Mouse (Mus musculus): ENCODE results near the gene Pik3r2.

Gene Pik3r2

DNA sequence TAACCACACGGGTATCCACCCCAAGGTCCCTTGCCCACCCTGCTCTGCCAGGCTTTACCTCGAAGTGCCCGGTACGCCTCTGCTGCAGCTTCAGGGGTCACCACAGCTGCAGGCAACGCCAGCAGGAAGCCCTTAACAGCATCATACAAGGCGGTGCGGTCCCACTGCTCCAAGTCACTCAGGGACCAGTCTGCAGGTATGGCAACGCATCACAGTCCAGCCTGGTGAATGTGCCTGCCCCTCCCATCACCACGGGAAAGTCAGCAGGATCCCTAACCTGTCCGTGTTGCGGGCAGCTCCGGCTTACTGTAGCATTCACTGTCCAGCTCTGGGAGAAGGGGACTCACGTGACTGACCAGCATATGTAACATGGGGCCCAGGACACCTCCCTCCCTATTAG is 4.4 kb downstream of the Pik3r2 start:
- DNase-seq: no peak

DNA sequence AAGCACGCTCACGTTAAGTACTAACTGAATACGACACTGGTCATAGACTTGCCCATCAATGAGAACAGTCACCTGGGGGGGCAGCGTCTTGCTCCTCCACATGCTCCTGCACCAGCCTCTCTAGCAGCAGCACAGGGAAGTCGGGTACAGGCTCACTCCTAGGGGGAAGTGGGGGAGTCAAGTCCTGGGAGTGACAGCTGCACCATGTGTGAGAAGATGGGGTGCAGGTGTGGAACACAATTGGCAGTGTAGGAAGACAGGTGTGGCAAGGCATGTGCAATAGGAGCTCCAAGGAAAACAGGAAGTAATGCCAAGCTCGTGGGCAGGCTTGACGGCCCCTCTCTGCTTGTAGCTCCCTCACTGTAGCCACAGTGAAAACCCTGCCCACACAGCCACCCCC is 5.3 kb downstream of the Pik3r2 start:
- DNase-seq: no peak

DNA sequence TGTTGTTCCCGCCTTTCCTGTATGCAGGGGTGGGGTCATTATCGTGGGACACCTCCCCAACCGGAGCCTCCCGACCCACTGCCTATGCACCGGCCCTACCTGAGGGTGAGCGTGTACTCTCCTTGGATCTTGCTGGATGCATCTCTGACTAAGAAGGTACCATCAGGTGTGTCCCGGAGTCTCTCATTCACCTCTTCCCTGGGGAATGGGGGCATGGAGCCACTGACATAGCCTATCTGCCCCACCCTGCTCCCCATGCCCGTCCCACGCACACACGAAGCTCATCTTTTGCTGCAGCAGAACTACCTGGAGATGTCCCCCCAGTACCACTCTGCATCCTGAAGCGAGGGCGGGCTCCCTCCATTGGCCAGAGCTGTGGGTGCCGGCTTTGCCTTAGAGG is 5.8 kb downstream of the Pik3r2 start:
- DNase-seq: no peak

DNA sequence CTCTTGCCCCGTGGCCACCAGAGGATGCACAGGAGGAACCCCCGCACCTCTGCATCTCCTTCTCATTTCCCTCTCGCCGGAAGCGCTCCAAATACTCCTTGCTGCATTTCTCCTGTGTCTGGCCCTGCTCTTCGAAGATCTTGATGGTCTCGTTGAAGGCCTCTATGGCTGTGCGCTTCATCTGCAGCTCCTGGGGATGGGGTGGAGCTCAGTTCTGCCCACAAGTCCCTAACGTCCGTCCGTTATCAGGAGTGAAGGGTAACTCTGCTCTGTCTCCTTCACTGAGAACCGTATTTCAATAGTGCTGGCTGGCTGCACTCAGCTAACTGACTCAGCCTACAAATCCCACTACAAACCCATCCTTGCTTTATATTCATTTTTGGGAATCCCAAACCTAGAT is 6.7 kb downstream of the Pik3r2 start:
- no peak for DNase-seq

DNA sequence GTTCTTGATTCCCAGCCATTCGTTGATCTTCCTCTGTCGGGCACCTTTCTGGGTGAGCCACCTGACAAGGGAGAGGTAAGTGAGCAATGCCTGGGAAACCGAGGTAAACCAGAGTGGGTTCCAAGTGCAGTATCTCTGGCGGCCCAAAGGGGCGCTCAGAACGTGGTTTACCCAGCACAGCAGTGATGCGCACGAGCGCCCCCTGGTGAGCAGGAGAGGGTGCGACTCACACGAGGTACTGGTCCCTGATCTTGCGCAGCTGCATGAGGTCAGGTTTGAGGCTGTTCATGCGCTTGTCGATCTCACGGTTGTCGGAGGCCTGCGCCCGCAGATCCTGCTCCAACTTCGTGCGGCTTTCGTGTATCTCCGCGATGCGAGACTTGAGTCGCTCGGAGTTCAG is 7.2 kb downstream of the Pik3r2 start:
- DNase-seq: peak; percentile 98

DNA sequence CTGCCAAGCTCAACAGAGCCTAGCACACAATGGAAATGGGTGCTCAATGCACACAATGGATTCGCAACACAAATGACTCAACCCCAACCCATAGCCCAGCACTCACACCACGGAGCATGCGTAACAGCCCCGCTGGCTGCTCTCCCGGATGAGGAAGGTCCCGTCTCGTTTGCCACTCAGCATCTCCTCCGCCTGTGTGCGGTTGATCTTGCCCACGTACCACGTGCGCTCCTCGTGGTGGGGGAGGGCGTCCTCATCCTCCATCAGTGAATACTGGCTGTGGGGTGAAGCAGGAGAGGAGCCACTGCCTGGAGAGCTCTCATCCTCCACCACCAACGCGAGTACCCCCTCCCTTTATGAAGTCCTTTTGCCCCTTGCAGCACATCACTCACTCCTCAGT is 7.6 kb downstream of the Pik3r2 start:
- DNase-seq: no peak

DNA sequence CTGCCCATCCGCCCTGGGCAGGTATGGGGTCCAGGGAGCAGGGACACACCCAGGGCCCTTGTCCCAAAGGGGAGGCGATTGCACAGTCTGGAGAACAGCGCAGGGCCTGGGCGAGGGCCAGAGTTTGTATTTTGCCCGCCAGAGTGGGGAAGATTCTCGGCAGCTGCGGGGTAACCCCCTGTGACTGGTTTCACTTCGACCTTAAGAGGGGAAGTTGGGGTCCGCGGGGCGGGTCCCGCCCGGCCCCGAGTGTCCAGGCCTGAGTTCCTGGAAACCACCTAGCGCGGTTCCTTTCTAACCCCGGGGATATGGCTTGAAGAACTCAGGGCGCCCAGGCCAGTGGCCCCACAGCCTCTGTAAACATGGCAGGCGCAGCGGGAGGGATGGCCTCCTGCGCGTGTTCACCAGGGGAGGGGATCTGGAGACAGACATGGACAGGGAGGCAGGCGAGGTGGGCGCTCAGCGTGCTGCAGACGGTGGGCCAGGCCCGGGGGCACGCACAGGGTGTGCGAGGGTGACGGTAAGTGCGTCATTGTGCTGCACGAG is 8.2 kb downstream of the Pik3r2 start:
- DNase-seq: no peak

DNA sequence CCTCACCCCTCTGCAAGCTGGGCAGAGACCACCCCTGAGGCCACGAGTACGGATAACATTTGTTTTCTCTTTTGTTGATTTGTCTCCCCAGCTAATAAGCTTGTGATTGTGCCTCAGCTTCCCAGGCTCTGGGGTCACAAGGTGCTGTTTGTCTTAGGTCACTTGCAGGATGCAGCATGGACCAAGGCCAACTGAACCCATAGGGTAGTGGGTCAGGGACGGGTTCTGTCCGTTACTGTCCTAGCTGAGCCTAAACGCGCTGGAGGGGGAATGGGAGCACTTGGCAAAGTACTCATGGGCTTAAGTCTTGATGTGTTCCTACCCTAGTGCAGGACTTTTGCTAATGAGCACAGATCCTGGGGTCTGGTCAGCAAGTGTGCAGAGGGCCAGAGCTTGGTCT is 9.0 kb downstream of the Pik3r2 start:
- no peak for DNase-seq

DNA sequence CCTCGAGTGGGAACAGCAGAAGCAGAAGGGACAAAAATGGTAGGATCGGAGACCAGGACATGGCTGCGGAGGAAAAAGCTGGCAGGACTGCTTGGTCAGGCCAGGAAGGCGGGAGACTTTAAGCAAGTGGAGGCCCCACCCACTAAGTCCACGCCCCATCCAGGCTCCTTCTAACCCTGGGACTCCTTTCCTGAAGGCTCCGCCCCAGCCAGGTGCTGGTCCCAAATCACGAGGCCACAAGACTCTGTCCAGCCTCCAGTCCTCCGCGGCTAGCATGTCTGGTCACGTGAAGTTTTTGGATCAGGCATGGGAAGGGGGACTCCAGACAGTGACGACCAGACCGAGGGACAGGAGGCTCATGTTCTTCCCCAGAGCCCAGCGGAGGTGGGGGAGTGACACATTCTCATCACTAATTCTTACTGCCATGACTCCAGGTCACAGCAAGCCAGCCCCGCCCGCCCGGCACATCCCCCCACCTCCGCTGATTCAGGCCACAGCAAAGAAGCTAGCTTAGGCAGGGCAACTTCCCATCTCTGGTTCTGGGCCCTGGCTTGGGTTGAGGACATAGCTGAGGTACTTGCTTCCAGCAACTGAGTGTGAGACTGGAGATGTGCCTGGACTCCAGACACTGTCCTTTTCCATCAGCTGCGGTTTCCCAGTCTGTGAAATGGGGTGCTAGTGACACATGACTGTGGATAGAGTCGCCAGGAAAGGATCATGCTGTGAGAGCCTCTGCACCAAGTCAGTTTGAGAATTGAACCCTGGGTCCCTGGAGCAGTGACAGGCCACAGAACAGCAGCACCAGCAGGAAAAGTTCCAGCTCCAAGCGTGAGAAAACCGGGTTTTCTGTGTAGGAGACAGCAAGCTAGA is 9.7 kb downstream of the Pik3r2 start:
- peak; percentile 94 for DNase-seq

DNA sequence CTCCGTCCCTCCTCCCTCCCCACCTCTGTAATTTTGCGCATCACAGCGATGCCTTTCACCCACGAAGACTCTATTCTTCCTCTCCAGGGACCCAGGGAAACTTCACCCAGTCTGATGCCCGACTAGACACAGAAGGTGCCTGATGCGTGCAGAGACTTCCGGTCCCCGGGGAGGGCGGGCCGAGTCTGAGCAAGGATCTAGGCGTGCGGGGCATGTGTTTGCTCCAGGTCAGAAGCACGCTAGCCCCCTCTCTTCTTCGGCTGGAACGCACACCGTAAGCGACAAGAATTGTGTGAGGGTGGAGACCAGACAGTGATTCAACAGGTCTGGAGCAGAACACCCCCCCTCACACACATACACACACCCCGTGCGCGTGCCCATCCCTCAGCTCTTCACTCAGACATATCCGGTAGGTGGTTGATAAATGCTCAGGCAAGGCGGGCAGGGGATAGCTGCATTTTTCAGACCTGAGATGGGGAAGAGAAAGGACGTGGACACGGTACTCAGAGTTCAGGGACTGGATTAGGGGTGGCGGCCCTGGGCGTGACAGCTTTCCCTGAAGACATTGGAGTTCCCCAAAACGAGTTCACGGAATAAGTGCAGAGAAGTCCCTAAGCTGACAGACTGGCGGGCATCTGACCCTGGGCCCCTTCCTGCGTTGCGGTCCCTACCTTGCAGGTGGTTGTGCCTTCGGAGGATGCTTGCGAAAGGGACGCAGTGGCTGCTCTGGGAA is 10.5 kb downstream of the Pik3r2 start:
- peak; percentile 76 for DNase-seq

DNA sequence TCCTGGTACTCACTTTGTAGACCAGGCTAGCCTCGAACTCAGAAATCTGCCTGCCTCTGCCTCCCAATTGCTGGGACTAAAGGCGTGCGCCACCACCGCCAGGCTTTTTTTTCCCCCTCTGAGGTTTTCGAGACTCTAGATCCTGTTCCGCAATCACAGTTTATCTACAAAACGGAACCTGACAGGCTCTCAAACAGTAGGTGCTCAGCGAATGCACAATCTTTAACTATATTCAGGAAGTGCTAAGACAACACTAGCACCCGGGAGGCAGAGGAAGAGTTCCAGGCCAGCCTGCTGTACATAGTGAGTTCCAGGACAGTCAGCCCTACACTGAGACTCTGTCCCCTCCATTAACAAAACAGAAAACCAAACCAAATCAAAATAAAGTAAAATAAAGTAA is 11.2 kb downstream of the Pik3r2 start:
- no peak for DNase-seq

DNA sequence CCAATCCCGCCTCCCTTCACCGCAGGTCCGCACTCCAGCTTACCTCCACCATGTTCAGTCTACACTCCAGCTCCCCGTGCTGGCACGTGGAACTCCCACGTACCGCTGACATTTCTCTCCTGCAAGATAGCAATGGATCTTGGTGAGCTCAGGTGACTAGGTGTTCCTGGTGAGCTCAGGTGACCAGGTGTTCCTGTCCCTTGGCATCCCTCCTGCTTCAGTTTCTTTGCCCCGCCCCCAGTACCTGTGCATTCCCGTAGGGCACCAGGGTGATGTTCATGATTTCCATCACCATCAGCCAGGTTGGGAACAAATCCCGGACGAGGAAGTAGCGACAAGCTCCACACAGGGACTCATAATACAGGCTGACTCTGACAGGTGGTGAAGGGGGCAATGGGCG is 11.8 kb downstream of the Pik3r2 start:
- no peak for DNase-seq

DNA sequence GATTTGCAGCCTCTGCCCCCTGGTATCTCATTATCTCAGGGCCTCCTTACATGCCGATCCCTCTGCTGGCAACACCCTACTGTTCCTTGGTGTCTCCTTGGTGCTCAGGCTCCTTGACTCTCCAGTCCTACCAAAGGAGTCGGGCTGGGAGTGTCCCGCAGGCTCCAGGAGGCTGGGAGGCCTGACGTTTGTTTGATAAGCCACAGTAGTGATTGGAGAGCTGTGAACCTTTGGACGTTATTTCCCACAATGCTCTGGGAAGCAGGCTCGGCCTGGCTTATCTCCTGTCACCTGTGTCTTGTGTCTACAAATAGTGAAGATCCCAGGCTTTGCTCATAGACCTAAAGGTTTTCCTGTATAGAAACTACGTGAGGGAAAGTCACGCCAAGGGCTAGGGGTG is 12.5 kb downstream of the Pik3r2 start:
- no peak for DNase-seq

DNA sequence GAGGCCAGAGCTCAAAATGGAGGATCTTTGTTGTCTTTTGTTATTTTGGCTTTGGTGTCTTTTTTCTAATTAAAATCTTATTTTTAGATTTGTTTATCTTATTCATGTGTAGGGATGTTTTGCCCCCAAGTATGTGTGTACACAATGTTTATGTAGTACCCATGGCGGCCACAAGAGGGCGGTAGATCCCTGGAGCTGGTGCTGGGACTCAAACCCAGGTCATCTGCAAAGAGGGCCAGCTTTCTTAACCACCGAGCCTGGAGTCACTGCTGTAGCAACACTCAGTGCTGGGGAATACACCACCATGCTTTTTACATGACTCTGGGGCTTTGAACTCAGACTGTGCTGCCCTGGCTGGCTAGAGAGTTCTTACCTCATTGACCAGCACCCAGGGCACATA is 13.2 kb downstream of the Pik3r2 start:
- peak; percentile 76 for DNase-seq

DNA sequence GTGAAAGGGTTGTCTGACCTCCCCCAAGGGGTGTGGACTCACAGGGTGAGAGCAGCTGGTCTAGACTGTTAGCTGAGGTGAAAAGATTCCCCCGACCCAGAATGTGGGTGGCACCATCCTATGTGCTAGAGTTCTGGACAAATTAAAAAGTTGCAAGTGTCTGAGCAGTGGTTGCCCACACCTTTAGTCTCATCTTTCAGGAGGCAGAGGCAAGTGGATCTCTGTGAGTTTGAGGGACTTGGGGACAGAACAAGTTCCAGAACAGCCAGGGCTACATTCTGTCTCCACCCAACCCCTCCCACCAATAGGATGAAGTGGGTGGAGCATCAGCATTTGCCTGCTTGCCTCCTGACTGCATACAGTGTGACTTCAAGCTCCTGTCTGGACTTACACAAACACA is 14.4 kb downstream of the Pik3r2 start:
- no peak for DNase-seq

DNA sequence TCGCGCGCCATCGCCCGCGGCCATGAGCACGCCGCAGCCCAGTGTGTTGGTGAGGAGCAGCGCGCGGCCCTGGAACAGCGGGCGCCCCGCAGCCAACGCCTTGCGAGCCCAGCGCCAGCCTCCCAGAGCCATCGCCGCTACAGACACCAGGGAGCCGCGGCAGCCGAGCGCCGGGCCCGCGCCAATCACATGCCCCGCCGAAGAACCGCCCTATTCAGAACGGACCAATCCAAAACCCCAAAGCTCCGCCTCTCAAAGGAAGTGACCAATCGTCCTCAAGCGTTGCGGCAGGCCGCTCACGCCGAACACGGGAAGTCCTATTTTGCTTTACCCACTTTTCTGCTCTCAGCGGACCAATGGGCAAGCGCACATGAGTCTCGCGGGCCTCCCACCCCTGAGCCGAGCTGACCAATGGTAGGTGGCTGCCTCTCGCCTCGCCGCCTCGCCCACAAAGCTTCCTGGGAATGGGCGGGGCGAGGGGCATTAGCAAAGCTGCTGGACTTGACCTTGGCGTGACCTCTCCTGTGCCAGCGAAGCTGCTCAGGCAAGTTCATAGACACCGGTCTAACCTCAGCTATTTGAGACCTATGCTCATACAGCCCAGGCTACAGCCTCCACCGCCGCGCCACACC is 15.6 kb downstream of the Pik3r2 start, which contains the start of gene Mpv17l2:
Mpv17l2 (minus strand) TSS at position 172 of the 632 bp plus-strand sequence.
- peak; percentile 99 for DNase-seq

DNA sequence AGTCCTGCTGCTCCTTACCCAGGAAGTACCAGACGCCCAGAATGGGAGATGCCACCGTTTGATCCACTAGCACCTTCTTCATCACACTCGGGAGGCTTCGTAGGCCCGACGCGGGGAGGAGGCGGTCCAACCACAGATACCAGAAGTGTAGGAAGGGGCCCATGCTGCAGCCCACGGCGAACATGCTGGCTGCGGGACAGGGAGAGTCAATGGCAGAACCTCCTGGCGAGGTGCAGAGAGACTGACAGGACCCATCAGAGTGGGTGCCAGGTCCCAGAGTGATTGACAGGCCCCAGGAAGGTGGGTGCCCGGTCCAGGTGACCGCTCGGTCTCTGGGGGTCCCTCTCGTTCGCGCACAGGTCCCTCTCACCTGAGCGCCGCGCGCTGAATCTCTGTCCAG is 16.2 kb downstream of the Pik3r2 start:
- DNase-seq: no peak

DNA sequence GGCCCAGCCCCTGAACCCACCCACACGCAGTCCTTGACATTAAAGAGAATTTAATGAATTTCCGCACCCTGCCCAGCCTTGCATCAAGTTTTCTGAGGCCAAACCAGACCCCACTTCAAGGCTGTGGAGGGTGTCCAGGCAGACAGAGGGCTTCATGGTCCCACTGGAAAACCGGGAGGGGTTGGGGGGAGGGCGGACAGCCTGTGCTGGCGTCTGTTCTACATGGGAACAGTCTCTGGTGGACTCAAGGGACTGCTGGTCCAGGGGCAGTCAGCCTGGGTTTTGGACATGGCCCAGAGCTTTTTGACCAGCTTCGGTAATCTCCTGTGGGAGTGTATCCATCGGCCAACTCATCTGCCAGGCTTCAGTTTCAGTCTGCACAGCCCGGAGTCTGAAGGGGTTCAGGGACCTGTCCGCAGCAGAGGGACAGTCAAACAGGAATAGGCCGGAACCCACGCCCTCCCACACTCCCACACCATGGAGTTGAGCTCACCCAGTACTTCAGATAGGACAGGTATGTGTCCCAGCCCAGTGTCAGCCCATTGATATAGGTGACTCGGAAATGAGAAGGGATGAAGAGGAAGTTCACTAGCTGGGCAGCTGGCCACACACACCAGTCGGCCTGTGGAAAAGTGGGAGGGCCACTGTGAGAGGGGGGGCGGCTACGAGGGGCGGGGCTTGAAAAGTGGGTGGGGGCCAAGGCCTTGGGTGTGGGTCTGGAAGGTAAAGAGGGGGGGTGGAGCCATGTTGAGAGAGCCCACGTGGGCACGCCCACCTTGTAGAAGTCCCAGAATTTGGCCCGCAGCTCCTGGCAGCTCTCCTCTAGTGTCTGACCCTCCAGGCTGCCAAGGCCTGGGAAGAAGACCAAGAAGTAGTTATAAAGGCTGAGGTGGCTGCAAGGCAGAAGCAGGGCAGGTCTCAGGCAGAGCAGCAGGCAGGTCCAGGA is 17.6 kb downstream of the Pik3r2 start:
- peak; percentile 84 for DNase-seq

DNA sequence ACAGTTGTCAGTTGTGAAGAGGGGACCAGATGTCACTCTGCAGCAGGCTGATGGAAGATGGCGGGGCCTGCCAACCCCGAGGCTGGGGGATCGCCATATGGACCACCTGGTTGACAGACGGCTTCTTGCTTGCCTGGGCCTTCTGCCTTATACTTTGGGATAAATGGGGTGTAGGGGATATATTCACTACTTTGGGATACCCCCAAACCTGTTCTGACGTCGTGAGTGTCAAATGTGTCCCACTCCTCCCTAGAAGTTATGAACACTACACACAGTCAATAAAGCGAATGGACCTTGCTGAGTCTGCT is 18.3 kb downstream of the Pik3r2 start:
- no peak for DNase-seq

DNA sequence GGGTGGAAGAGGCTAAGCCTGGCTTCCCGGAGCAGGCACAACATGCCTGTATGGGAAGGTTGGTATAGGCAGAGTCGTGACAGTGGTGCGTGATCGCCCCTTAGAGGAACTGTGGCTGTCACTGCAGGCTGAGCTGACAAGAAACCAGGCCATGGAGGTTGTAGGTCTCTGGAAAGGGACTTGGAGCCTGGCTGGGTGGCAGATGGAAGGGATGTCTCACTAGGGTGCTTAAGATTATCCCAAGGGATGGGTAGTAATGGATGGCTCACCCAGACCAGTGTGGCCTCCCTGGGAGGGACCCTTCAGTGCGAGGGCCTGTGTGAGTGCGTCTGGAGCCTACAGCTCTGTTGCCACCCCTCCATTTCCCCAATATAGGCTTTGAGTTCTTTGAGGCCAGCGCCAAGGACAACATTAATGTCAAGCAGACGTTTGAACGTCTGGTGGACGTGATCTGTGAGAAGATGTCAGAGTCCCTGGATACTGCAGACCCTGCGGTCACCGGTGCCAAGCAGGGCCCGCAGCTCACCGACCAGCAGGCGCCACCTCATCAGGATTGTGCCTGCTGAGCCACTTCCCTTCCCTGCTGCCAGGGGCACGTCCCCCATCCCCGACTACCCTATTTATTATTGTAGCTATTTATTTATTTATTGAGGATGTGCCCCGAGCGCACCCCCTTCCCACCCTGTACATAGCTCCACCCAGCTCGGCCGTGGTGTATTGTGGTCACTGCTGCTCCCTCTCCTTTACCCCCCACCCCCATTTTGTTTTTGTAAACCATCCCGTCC is 18.8 kb downstream of the Pik3r2 start:
- no peak for DNase-seq

DNA sequence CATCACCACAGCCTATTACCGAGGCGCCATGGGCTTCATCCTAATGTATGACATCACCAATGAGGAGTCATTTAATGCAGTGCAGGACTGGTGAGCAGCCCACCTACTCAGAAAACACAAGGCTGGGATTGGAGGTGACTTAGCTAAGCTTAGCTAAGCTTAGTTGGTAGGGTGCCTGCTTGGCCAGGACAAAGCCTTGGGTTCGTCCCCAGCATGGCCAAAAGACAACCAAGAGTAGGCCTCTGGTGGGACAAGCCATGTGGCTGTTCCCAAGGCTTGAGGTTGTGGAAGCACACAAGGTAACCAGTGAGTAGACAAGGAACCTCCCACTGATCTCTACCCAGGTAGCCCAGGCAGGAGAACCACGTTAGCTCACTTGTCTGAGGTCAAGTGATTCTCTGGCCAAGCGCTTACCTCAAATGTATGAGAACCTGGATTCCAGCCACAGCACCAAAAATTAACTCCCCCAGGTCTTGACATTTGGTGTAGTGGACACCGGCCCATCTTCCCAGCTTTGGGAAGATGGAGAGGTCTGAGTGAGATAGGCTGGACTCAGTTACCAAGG is 20.0 kb downstream of the Pik3r2 start:
- DNase-seq: no peak
